Mouse (Mus musculus) midbrain, embryonic 15.5 days (tissue): Measurements from ENCODE around the gene Acot5. TPM values are rescaled to one million over a fixed set of nuclear protein-coding genes. Genes with fewer than 3 reads are reported as not detected.
A peak's percentile ranks its signal among the peaks of the same experiment; 100 is the strongest.
"Not testable (repeated sequence)": the region's sequence is repeated elsewhere in the genome, so short reads cannot be mapped to it uniquely, and the experiment has no call there.

Experiments
- ATAC-seq: fragments of 200-750 bp; cut with Nextera tagmentation; replicated peaks from 2 replicates; pipeline ENCODE4 v1.8.0; 2017; ENCODE audit warnings: moderate TSS enrichment
- H3K27ac ChIP-seq: fragments of 300-500 bp; sonication (generic); 2 replicates; pipeline ENCODE4 v1.5.1; 2015; ENCODE audit warnings: mild to moderate bottlenecking, inconsistent platforms
- H3K27me3 ChIP-seq: fragments of 300-500 bp; sonication (generic); replicated peaks from 2 replicates; pipeline ENCODE4 v1.6.1; 2015; ENCODE audit warnings: inconsistent platforms
- H3K36me3 ChIP-seq: fragments of 300-500 bp; sonication (generic); replicated peaks from 2 replicates; pipeline ENCODE4 v1.6.1; 2015; ENCODE audit warnings: inconsistent platforms
- H3K4me1 ChIP-seq: fragments of 300-500 bp; sonication (generic); 2 replicates; pipeline ENCODE4 v1.6.1; 2015; ENCODE audit warnings: inconsistent platforms
- H3K4me2 ChIP-seq: fragments of 300-500 bp; sonication (generic); 2 replicates; pipeline ENCODE4 v1.6.1; 2015; ENCODE audit warnings: inconsistent platforms, mild to moderate bottlenecking, moderate library complexity
- H3K4me3 ChIP-seq: fragments of 300-500 bp; sonication (generic); 2 replicates; pipeline ENCODE4 v1.5.1; 2015; ENCODE audit warnings: mild to moderate bottlenecking, inconsistent platforms
- H3K9ac ChIP-seq: fragments of 300-500 bp; sonication (generic); 2 replicates; pipeline ENCODE4 v1.6.1; 2015; ENCODE audit warnings: mild to moderate bottlenecking, inconsistent platforms
- H3K9me3 ChIP-seq: fragments of 300-500 bp; sonication (generic); 2 replicates; pipeline ENCODE4 v1.6.1; 2016; ENCODE audit warnings: inconsistent platforms
- WGBS: fragments of 180-500 bp; shearing (Covaris S2); methylation state at CpG from one replicate; pipeline ENCODE4 v1.1.7; 2015; ENCODE audit warnings: mixed read lengths; 5-methylcytosine and 5-hydroxymethylcytosine counted together
- polyA plus RNA-seq: library from polyadenylated mRNA; unstranded; fragments of >200 nt; fragmentation: Nextera tagmentation; extraction: Ambion mirVana; gene quantifications from 2 replicates; pipeline ENCODE4 v1.2.1, GENCODE M21; 2015

Gene Acot5
- polyA plus RNA-seq, 1 experiment from 2014 or later, result 0.13 TPM

DNA sequence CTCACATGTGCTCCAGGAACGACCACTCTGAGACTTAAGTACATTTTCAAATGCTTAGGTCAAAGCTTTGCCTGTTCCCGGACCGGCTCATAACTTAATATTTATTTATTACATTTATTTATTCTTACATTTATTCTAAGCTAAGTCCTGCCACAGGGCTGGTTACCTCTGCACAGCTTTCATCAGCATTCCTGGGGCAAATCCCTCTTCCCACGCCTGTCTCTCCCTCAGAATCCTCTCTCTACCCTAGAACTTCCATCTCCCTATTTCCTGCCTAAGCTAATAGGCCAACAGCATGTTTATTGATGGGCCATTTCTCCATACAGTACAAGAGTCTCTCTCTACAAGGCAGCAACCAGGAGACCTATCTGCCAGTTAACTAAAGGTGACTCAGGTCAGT is 1.4 kb upstream of the Acot5 start:
- Histone ChIP-seq H3K9ac (no peak overlapping the region), H3K4me3 (no peak overlapping the region), H3K36me3 (no peaks in the 10 kb centered on the region), H3K4me2 (no peak overlapping the region), H3K4me1 (no peaks in the 10 kb centered on the region), H3K27ac (no peak overlapping the region), H3K27me3 (peaks cover 19% of the 10 kb centered on the region), H3K9me3 (no peaks in the 10 kb centered on the region)
- 85% methylated on average over 4 of the region's 4 CpGs for WGBS
- ATAC-seq, result no peak

- no peaks in the 10 kb centered on the region for H3K9me3 ChIP-seq
- peaks cover 19% of the 10 kb centered on the region for H3K27me3 ChIP-seq
- H3K4me2 ChIP-seq, result no peak overlapping the region
- no peak overlapping the region for H3K4me3 ChIP-seq
- ATAC-seq, result no peak
- no peaks in the 10 kb centered on the region for H3K4me1 ChIP-seq
- H3K27ac ChIP-seq, result no peak overlapping the region
- no peaks in the 10 kb centered on the region for H3K36me3 ChIP-seq
- WGBS, result 50% methylated on average over 8 of the region's 8 CpGs
- H3K9ac ChIP-seq, result no peak overlapping the region
These were observed 829 bp upstream of the Acot5 start for GRCm38 (mm10) chr12:84068296-84068695.

GRCm38 (mm10) chr12:84069582-84069981 is 457 bp downstream of the Acot5 start:
- under 1% methylated on average over 47 of the region's 52 CpGs for WGBS
- H3K36me3 ChIP-seq, H3K4me1 ChIP-seq, H3K27ac ChIP-seq, H3K9me3 ChIP-seq, ATAC-seq: not testable (repeated sequence)
- H3K27me3 ChIP-seq, result peaks cover 19% of the 10 kb centered on the region
- peak overlapping the region; percentile 24; the same call in 1 of the 2 replicates for H3K9ac ChIP-seq
- peak overlapping the region; percentile 58 for H3K4me2 ChIP-seq
- peak overlapping the region; percentile 43 for H3K4me3 ChIP-seq

- Histone ChIP-seq H3K4me3 (no peak overlapping the region), H3K27me3 (peaks cover 19% of the 10 kb centered on the region), H3K36me3 (no peaks in the 10 kb centered on the region), H3K4me2 (no peak overlapping the region), H3K9ac (no peak overlapping the region), H3K27ac (no peak overlapping the region), H3K4me1 (no peaks in the 10 kb centered on the region), H3K9me3 (no peaks in the 10 kb centered on the region)
- no peak for ATAC-seq
- 90% methylated on average over 2 of the region's 2 CpGs for WGBS
These were observed 2.6 kb downstream of the Acot5 start for GRCm38 (mm10) chr12:84071696-84072095.

DNA sequence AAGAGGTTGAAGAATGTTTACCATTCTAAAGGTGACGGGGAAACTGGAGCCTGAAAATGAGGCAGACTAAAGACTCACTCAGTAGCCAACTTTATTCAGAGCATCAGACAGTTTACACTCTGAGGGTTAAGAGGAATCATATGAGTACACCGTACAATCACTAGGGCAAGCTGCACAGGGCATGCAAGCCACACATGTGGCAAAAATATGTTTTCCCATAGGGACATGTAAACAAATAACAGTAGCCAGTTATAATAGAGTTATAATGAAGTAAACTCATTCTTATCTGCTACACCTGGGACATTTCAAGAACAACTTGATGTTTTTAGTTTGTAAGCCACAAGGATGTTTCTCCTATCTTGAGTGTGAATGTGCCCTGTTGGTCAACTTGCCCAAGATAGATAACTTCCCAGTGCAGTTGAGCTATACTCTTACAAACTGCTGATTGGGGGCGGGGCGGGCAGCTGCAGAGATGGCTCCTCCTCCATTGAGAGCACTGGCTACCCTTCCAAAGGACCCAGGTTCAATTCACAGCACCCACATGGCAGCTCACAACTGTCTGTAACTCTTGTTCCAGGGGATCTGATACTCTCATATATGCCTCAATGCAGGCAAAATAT is 8.4 kb downstream of the Acot5 start:
- no peak for ATAC-seq
- no peak overlapping the region for H3K4me2 ChIP-seq
- H3K4me3 ChIP-seq, result no peak overlapping the region
- H3K9ac ChIP-seq, result no peak overlapping the region
- H3K9me3 ChIP-seq, result no peaks in the 10 kb centered on the region
- H3K4me1 ChIP-seq, result no peaks in the 10 kb centered on the region
- WGBS, result 86% methylated on average over 4 of the region's 4 CpGs
- H3K27me3 ChIP-seq, result no peaks in the 10 kb centered on the region
- H3K36me3 ChIP-seq, result no peaks in the 10 kb centered on the region
- H3K27ac ChIP-seq, result no peak overlapping the region

- 88% methylated on average over 2 of the region's 2 CpGs for WGBS
- no peak for ATAC-seq
These were observed 14.7 kb downstream of the Acot5 start for GRCm38 (mm10) chr12:84083842-84084241.

GRCm38 (mm10) chr12:84084581-84084980 is 15.5 kb downstream of the Acot5 start:
- no peaks in the 10 kb centered on the region for H3K4me1 ChIP-seq
- H3K9me3 ChIP-seq, result 0 out of 2 replicates have a peak, but pooled peaks cover under 1% of the 10 kb centered on the region
- H3K4me3 ChIP-seq, result no peak overlapping the region
- no peak for ATAC-seq
- no peaks in the 10 kb centered on the region for H3K27me3 ChIP-seq
- WGBS, result 91% methylated on average over 4 of the region's 4 CpGs
- H3K36me3 ChIP-seq, result no peaks in the 10 kb centered on the region
- H3K4me2 ChIP-seq, result no peak overlapping the region
- no peak overlapping the region for H3K27ac ChIP-seq
- no peak overlapping the region for H3K9ac ChIP-seq

More at GRCm38 (mm10) chr12:84083842-84084241, 14.7 kb downstream of the Acot5 start:
- Histone ChIP-seq H3K4me2 (no peak overlapping the region), H3K4me1 (no peaks in the 10 kb centered on the region), H3K9me3 (no peaks in the 10 kb centered on the region), H3K27ac (no peak overlapping the region), H3K4me3 (no peak overlapping the region), H3K36me3 (no peaks in the 10 kb centered on the region), H3K9ac (no peak overlapping the region), H3K27me3 (no peaks in the 10 kb centered on the region)

GRCm38 (mm10) chr12:84094666-84095065 is 25.5 kb downstream of the Acot5 start:
- not testable (repeated sequence) for H3K27me3 ChIP-seq, H3K9ac ChIP-seq, H3K9me3 ChIP-seq, H3K4me1 ChIP-seq, H3K36me3 ChIP-seq, H3K4me3 ChIP-seq, ATAC-seq, H3K4me2 ChIP-seq, H3K27ac ChIP-seq
- 84% methylated on average over 5 of the region's 5 CpGs for WGBS

DNA sequence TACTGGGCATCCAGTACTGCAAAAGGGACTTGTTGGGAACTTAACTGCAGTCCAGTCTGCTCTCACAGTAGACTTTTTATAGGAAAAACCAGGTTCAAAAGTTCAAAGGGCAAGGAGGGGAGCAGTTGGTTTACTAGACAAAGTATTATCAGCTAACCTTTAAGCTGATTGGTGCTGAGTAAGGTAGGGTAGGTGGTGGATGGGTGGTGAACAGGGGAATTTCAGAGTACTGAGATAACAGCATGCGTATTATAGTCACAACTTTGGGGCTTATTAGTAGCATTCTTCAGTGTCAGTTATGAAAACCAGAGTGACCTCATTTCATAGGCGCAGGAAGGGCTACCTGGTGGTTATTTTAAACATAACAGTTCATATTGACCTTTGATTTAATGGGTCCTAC is 30.5 kb downstream of the Acot5 start:
- H3K36me3 ChIP-seq, result no peaks in the 10 kb centered on the region
- H3K9me3 ChIP-seq, result no peaks in the 10 kb centered on the region
- H3K4me2 ChIP-seq, result no peak overlapping the region
- H3K27ac ChIP-seq, result no peak overlapping the region
- H3K4me3 ChIP-seq, result no peak overlapping the region
- H3K9ac ChIP-seq, result no peak overlapping the region
- H3K4me1 ChIP-seq, result peaks cover 7% of the 10 kb centered on the region
- no peaks in the 10 kb centered on the region for H3K27me3 ChIP-seq
- WGBS, result 99% methylated on average over 2 of the region's 2 CpGs
- no peak for ATAC-seq

DNA sequence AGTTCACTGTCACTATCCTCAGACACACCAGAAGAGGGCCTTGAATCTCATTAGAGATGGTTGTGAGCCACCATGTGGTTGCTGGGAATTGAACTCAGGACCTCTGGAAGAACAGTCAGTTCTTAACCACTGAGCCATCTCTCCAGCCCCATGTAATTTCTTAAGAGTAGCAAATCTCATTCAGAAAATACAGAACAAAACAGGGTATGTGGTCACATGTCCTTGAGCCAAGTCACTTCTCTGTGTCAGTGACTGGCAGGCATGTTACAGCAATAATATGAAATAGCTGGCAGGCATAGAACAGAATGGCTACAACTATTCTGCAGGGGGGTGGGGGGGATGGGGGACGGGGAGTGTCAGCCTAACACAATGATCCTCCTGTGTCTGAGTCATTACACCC is 30.9 kb downstream of the Acot5 start:
- Histone ChIP-seq H3K4me3 (no peak overlapping the region), H3K27ac (no peak overlapping the region), H3K9me3 (no peaks in the 10 kb centered on the region), H3K27me3 (no peaks in the 10 kb centered on the region), H3K4me1 (peaks cover 7% of the 10 kb centered on the region), H3K36me3 (no peaks in the 10 kb centered on the region), H3K4me2 (peak overlapping the region; percentile 74), H3K9ac (no peak overlapping the region)
- WGBS, result 43% methylated on average over 1 of the region's 1 CpGs
- no peak for ATAC-seq

- Histone ChIP-seq H3K27ac (peak within 1 kb of the TSS; percentile 72), H3K4me3 (peak within 1 kb of the TSS; percentile 57), H3K4me2 (peak within 1 kb of the TSS; percentile 74), H3K9ac (peak within 1 kb of the TSS; percentile 61)
- H3K9me3 ChIP-seq, H3K4me1 ChIP-seq, H3K36me3 ChIP-seq, H3K27me3 ChIP-seq: not testable (repeated sequence)
- peak; percentile 81 for ATAC-seq
- WGBS, result under 1% methylated on average over 80 of the region's 80 CpGs
These were observed 31.7 kb downstream of the Acot5 start, which contains the start of gene Acot6 for GRCm38 (mm10) chr12:84100604-84101492. Gene Acot6, plus strand, starts transcription at chr12:84100654.

DNA sequence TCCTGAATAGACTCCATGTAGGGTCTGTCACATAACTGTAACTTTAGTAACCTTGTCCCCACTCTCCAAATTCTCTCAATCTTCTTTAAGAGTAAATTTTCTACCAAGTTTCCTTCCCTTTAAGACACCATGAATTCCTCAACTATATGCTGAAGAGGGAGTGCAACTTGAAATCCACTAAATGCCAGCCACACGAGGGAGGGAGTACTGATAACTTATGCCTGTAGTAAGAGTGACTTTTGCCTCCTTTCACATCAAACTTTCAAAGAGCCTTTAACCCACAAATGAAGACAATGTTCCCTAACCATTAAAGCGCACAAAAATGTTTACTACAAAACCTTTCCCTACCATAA is 32.3 kb downstream of the Acot5 start:
- H3K27me3 ChIP-seq, result no peaks in the 10 kb centered on the region
- H3K36me3 ChIP-seq, result no peaks in the 10 kb centered on the region
- H3K4me2 ChIP-seq, result peak overlapping the region; percentile 74
- no peak for ATAC-seq
- H3K9ac ChIP-seq, result no peak overlapping the region
- 63% methylated on average over 2 of the region's 2 CpGs for WGBS
- no peaks in the 10 kb centered on the region for H3K9me3 ChIP-seq
- peak overlapping the region; percentile 72; the same call in 1 of the 2 replicates for H3K27ac ChIP-seq
- H3K4me3 ChIP-seq, result peak overlapping the region; percentile 57
- H3K4me1 ChIP-seq, result peaks cover 7% of the 10 kb centered on the region
